Mouse (Mus musculus) E14TG2a.4 (cell line): ENCODE data around the gene Bptf.

Experiments used
- CTCF ChIP-seq: conservative IDR thresholded peaks from 2 replicates; pipeline ENCODE4 v1.5.1; 2014; ENCODE audit warnings: low read length
- NANOG ChIP-seq: IDR thresholded peaks from 2 replicates; pipeline ENCODE4 v1.6.1; 2014; ENCODE audit warnings: borderline replicate concordance, low read length, mixed read lengths

DNA sequence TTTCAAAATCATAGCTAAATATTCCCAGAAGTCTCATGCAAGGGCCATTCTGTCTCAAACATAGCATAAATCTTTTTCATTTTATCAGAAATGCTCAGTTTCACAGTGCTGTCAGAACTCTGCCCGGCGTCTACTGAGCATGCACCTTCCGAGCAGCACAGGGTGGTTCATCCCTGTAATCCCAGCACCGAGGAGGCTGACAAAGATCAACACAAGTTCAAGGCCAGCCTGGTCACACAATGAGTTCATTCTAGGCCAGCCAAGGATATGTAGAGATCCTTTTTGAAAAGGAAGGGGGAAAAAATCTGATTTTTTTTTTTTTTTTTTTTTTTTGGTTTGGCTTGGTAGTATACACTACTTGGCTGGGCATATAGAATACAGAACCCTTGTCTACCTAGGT is 6.9 kb downstream of the Bptf start:
- TF ChIP-seq CTCF = no peak
- TF ChIP-seq NANOG = no peak
